Mouse (Mus musculus) heart, postnatal 0 days (tissue): ENCODE measurements around the gene Fam20a.

Experiments used
- CTCF ChIP-seq: IDR thresholded peaks from 2 replicates; pipeline ENCODE4 v1.5.1; 2016; ENCODE audit warnings: antibody characterized with exemption, control low read depth, low read depth
- EP300 ChIP-seq: IDR thresholded peaks from 2 replicates; pipeline ENCODE4 v1.6.1; 2016; ENCODE audit warnings: antibody characterized with exemption, low read depth

GRCm38 (mm10) chr11:109682221-109682620 is 39.9 kb downstream of the Fam20a start:
- TF ChIP-seq CTCF (no peak), EP300 (no peak)
